Mouse (Mus musculus) urinary bladder, postnatal 25 days (tissue): ENCODE measurements around the gene Gm13941.

ENCODE experiments used
- DNase-seq: peaks from one replicate; pipeline ENCODE4 v3.0.0; 2022; ENCODE audit warnings: low spot score

Gene Gm13941

DNA sequence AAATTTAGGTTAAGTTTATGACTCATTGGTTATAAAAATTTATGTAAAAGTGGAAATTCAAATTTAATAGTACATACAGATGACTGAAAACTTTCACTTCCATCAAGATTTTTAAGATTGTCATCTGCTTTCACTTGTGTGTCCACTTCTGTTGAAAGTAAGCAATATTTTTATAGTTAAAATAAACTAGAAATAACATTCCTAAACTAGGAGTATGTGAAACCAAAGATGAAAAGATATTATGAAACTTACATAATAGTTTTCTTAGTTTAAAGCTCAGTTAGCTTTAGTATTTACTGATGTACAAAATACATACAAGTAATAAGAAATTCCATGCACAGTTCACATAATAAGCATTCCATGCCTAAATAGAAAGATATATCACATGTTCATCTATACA, at the start of gene Gm13941:
Gene Gm13941, minus strand, starts transcription at position 101 of the 400 bp plus-strand sequence.
- DNase-seq: no peak

DNA sequence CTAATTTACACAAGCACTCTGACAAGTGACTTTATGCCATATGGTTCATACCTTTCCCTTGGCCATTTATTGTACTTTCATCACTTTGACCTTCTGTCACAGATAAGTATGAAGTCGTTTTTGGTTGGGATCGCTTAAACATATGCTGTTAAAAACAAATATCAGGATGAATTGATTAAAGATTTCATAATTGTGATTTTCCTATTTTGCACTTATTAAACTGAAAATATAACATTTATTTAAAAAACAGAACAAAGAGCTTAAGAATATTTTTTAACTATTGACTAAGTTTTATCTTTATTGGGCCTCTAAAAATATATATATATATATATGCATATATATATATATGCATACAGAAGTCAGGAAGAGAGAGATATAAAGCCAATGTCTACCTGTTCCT, 47.1 kb upstream of the Gm13941 start, which contains the start of gene Gm15130:
Gene Gm15130, minus strand, starts transcription at position 101 of the 400 bp plus-strand sequence.
- no peak for DNase-seq

DNA sequence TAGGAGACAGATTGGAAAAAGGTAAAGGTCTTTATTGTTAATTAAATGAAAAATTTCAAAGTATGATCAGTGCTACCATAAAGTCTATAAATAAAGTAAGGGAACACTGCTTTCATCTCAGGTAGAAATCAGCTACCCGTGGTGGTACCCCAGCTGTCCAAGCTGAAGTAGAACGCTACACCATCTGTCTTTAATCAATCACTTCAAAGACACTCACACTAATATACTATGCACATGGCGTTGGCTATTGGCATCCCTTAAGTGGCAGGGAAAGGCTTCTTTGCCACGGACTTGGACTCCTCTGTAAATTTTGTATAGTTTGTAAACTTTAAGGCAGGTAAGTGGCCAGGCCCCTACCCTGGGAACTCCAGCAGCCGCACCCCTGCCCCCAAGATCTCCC, 30.0 kb upstream of the Gm13941 start:
- no peak for DNase-seq

DNA sequence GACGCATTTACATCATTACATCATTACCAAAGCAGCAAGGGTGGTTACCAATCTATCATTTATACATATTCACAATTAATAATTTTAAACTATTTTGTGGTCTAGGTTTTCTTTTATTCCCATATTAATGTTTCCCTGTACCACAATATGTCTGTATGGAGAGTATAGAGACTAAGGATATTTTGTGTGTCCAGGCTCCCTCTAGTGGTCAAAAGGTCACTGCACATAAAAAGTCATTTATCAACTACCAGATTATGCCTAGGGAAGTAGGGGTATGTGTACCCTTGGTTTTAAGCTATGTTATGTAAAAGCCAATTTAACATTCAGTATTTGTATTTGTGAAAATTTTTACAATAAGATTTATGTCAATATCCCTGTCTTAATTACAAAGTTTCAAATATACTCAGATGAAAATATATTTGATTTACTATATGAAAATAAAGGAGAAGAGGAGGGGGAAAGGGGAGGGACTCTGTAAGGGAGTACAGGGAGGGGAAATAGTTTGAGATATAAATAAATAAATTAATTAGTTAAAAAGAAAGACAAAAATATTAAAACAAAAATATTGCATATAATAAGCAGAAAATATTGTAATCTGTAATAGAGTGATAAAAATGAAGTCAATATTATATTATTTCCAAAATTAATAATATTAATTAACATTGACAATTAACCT, 47.1 kb downstream of the Gm13941 start:
- no peak for DNase-seq
